Mouse (Mus musculus) embryo, embryonic 11.5 days (tissue): ENCODE results near the gene Nrarp.
A peak's percentile ranks its signal among the peaks of the same experiment; 100 is the strongest.

Source experiments
- DNase-seq: peaks from one replicate; pipeline ENCODE4 v3.0.0-alpha.2; 2012; ENCODE audit warnings: low read depth, low spot score

Gene Nrarp

GRCm38 (mm10) chr2:25174866-25175689 is 5.5 kb upstream of the Nrarp start:
- DNase-seq: no peak

GRCm38 (mm10) chr2:25175690-25176078 is 4.9 kb upstream of the Nrarp start:
- no peak for DNase-seq

- DNase-seq: no peak
These were observed 4.0 kb upstream of the Nrarp start for GRCm38 (mm10) chr2:25176573-25176972.

- no peak for DNase-seq
These were observed 3.5 kb upstream of the Nrarp start for GRCm38 (mm10) chr2:25177076-25177475.

GRCm38 (mm10) chr2:25177685-25178084 is 2.9 kb upstream of the Nrarp start:
- DNase-seq: no peak

- DNase-seq: no peak
These were observed 2.1 kb upstream of the Nrarp start for GRCm38 (mm10) chr2:25178285-25178972.

- no peak for DNase-seq
These were observed 866 bp upstream of the Nrarp start for GRCm38 (mm10) chr2:25179566-25180217.

- DNase-seq: no peak
These were observed 674 bp downstream of the Nrarp start for GRCm38 (mm10) chr2:25180973-25181890.

- DNase-seq: no peak
These were observed 1.4 kb downstream of the Nrarp start for GRCm38 (mm10) chr2:25181891-25182397.

- DNase-seq: no peak
These were observed 2.1 kb downstream of the Nrarp start for GRCm38 (mm10) chr2:25182664-25183063.

GRCm38 (mm10) chr2:25183336-25183735 is 2.8 kb downstream of the Nrarp start:
- DNase-seq: no peak

GRCm38 (mm10) chr2:25184496-25184895 is 3.9 kb downstream of the Nrarp start:
- no peak for DNase-seq

GRCm38 (mm10) chr2:25185625-25186574 is 5.3 kb downstream of the Nrarp start:
- peak; percentile 69 for DNase-seq

GRCm38 (mm10) chr2:25186575-25186930 is 6.0 kb downstream of the Nrarp start:
- no peak for DNase-seq

GRCm38 (mm10) chr2:25187841-25188240 is 7.3 kb downstream of the Nrarp start:
- DNase-seq: no peak

GRCm38 (mm10) chr2:25193330-25193770 is 12.8 kb downstream of the Nrarp start:
- peak; percentile 81 for DNase-seq

GRCm38 (mm10) chr2:25194006-25194405 is 13.4 kb downstream of the Nrarp start:
- DNase-seq: no peak

GRCm38 (mm10) chr2:25194486-25195171 is 14.1 kb downstream of the Nrarp start:
- no peak for DNase-seq
